Mouse (Mus musculus): ENCODE measurements at regions not wholly inside any gene's neighbourhood (a gene's known extent, or its start where the extent isn't known, plus 50 kb on each side); places are given as distances from the start of the nearest gene placed in this dataset.

GRCm38 (mm10) chr7:39764366-39764765 is 246.8 kb downstream of the Zfp619 start:
- Histone ChIP-seq H3K27ac (ENCODE audit: insufficient read depth, low read depth, low read length, poor library complexity, severe bottlenecking) (no peak overlapping the region), H3K36me3 (ENCODE audit: control insufficient read depth, insufficient read depth, low read length, poor library complexity, severe bottlenecking) (no peaks in the 10 kb centered on the region), H3K9me3 (ENCODE audit: control insufficient read depth, insufficient read depth, low read depth, low read length) (no peaks in the 10 kb centered on the region), H3K9ac (ENCODE audit: insufficient read depth, low read depth, low read length, poor library complexity, severe bottlenecking) (no peak overlapping the region), H3K4me3 (ENCODE audit: insufficient read depth in 1 of 2, low read depth in 1 of 2, low read length in 2 of 2, poor library complexity in 1 of 2, severe bottlenecking in 1 of 2) (no peak overlapping the region), H3K4me1 (ENCODE audit: control insufficient read depth in 2 of 2, insufficient read depth in 2 of 2, low read length in 2 of 2, poor library complexity in 1 of 2) (no peaks in the 10 kb centered on the region)
- no peak for DNase-seq (ENCODE audit: low read depth, low spot score)
- TF ChIP-seq ZNF384 (IDR thresholded peaks at IDR 0.05; ENCODE audit: low read depth, low read length) (no peak), MAFK (IDR thresholded peaks at IDR 0.05; ENCODE audit: insufficient read depth, low read depth, low read length) (no peak), HCFC1 (IDR thresholded peaks at IDR 0.05; ENCODE audit: borderline replicate concordance, insufficient read depth, low read length) (no peak), CHD2 (IDR thresholded peaks at IDR 0.05; ENCODE audit: low read depth, low read length) (no peak), ZC3H11A (IDR thresholded peaks at IDR 0.05; ENCODE audit: borderline replicate concordance, low read depth, low read length) (no peak)
- in situ Hi-C loops (cut with MboI; ENCODE audit: low sequenced_read_pairs in 2 of 2, unreplicated experiment in 2 of 2) = no loop called here

DNA sequence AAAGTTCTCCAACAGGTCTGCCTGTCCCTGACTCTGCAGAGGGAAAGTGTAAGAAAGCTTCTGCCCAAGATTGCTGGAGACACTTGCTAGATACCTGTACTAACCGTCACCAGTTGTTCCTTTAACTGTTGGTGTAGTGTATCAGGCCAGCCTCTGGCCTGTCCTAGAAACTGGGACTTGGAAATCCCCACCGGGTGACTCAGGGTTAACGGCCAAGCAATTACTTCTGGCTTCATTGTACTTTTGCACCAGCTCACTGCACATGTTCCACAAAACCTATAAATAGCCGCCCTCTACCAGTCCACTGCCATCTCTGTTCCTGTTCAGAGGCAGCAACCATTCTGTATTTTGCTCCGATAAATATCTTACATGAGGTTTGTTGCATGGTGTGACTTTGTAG is 247.5 kb downstream of the Zfp619 start:
- H3K4me3 ChIP-seq (ENCODE audit: insufficient read depth in 1 of 2, low read depth in 1 of 2, low read length in 2 of 2, poor library complexity in 1 of 2, severe bottlenecking in 1 of 2) = no peak overlapping the region
- no peaks in the 10 kb centered on the region for H3K9me3 ChIP-seq (ENCODE audit: control insufficient read depth, insufficient read depth, low read depth, low read length)
- no peak for DNase-seq (ENCODE audit: low read depth, low spot score)
- TF ChIP-seq ZNF384 (IDR thresholded peaks at IDR 0.05; ENCODE audit: low read depth, low read length) (no peak), MAFK (IDR thresholded peaks at IDR 0.05; ENCODE audit: insufficient read depth, low read depth, low read length) (no peak), HCFC1 (IDR thresholded peaks at IDR 0.05; ENCODE audit: borderline replicate concordance, insufficient read depth, low read length) (no peak), ZC3H11A (IDR thresholded peaks at IDR 0.05; ENCODE audit: borderline replicate concordance, low read depth, low read length) (no peak)
- no peaks in the 10 kb centered on the region for H3K4me1 ChIP-seq (ENCODE audit: control insufficient read depth in 2 of 2, insufficient read depth in 2 of 2, low read length in 2 of 2, poor library complexity in 1 of 2)
- H3K9ac ChIP-seq (ENCODE audit: insufficient read depth, low read depth, low read length, poor library complexity, severe bottlenecking) = no peak overlapping the region
- no peaks in the 10 kb centered on the region for H3K36me3 ChIP-seq (ENCODE audit: control insufficient read depth, insufficient read depth, low read length, poor library complexity, severe bottlenecking)
- in situ Hi-C loops (cut with MboI; ENCODE audit: low sequenced_read_pairs in 2 of 2, unreplicated experiment in 2 of 2) = no loop called here
- H3K27ac ChIP-seq (ENCODE audit: insufficient read depth, low read depth, low read length, poor library complexity, severe bottlenecking) = no peak overlapping the region

GRCm38 (mm10) chr7:39773291-39773690 is 255.7 kb downstream of the Zfp619 start:
- no peak overlapping the region for H3K27ac ChIP-seq (ENCODE audit: insufficient read depth, low read depth, low read length, poor library complexity, severe bottlenecking)
- H3K9me3 ChIP-seq (ENCODE audit: control insufficient read depth, insufficient read depth, low read depth, low read length) = peaks cover 2% of the 10 kb centered on the region; the same call in 1 of the 2 replicates
- H3K9ac ChIP-seq (ENCODE audit: insufficient read depth, low read depth, low read length, poor library complexity, severe bottlenecking) = no peak overlapping the region
- no peak for DNase-seq (ENCODE audit: low read depth, low spot score)
- in situ Hi-C loops (cut with MboI; ENCODE audit: low sequenced_read_pairs in 2 of 2, unreplicated experiment in 2 of 2) = no loop called here
- H3K4me1 ChIP-seq (ENCODE audit: control insufficient read depth in 2 of 2, insufficient read depth in 2 of 2, low read length in 2 of 2, poor library complexity in 1 of 2) = no peaks in the 10 kb centered on the region
- TF ChIP-seq CHD2 (IDR thresholded peaks at IDR 0.05; ENCODE audit: low read depth, low read length) = no peak
- no peak for TF ChIP-seq HCFC1 (IDR thresholded peaks at IDR 0.05; ENCODE audit: borderline replicate concordance, insufficient read depth, low read length)
- no peak for TF ChIP-seq ZC3H11A (IDR thresholded peaks at IDR 0.05; ENCODE audit: borderline replicate concordance, low read depth, low read length)
- no peak for TF ChIP-seq ZNF384 (IDR thresholded peaks at IDR 0.05; ENCODE audit: low read depth, low read length)
- TF ChIP-seq MAFK (IDR thresholded peaks at IDR 0.05; ENCODE audit: insufficient read depth, low read depth, low read length) = no peak
- H3K36me3 ChIP-seq (ENCODE audit: control insufficient read depth, insufficient read depth, low read length, poor library complexity, severe bottlenecking) = no peaks in the 10 kb centered on the region
- no peak overlapping the region for H3K4me3 ChIP-seq (ENCODE audit: insufficient read depth in 1 of 2, low read depth in 1 of 2, low read length in 2 of 2, poor library complexity in 1 of 2, severe bottlenecking in 1 of 2)

GRCm38 (mm10) chr7:39789321-39789720 is 271.8 kb downstream of the Zfp619 start:
- no peak for TF ChIP-seq HCFC1 (IDR thresholded peaks at IDR 0.05; ENCODE audit: borderline replicate concordance, insufficient read depth, low read length)
- no peak for TF ChIP-seq ZC3H11A (IDR thresholded peaks at IDR 0.05; ENCODE audit: borderline replicate concordance, low read depth, low read length)
- TF ChIP-seq MAFK (IDR thresholded peaks at IDR 0.05; ENCODE audit: insufficient read depth, low read depth, low read length) = no peak
- TF ChIP-seq ZNF384 (IDR thresholded peaks at IDR 0.05; ENCODE audit: low read depth, low read length) = no peak
- no peak for TF ChIP-seq CHD2 (IDR thresholded peaks at IDR 0.05; ENCODE audit: low read depth, low read length)
- Histone ChIP-seq H3K9me3 (ENCODE audit: control insufficient read depth, insufficient read depth, low read depth, low read length) (no peaks in the 10 kb centered on the region), H3K27ac (ENCODE audit: insufficient read depth, low read depth, low read length, poor library complexity, severe bottlenecking) (no peak overlapping the region), H3K36me3 (ENCODE audit: control insufficient read depth, insufficient read depth, low read length, poor library complexity, severe bottlenecking) (no peaks in the 10 kb centered on the region), H3K4me1 (ENCODE audit: control insufficient read depth in 2 of 2, insufficient read depth in 2 of 2, low read length in 2 of 2, poor library complexity in 1 of 2) (no peaks in the 10 kb centered on the region), H3K4me3 (ENCODE audit: insufficient read depth in 1 of 2, low read depth in 1 of 2, low read length in 2 of 2, poor library complexity in 1 of 2, severe bottlenecking in 1 of 2) (no peak overlapping the region), H3K9ac (ENCODE audit: insufficient read depth, low read depth, low read length, poor library complexity, severe bottlenecking) (no peak overlapping the region)
- in situ Hi-C loops (cut with MboI; ENCODE audit: low sequenced_read_pairs in 2 of 2, unreplicated experiment in 2 of 2) = no loop called here
- DNase-seq (ENCODE audit: low read depth, low spot score) = no peak

DNA sequence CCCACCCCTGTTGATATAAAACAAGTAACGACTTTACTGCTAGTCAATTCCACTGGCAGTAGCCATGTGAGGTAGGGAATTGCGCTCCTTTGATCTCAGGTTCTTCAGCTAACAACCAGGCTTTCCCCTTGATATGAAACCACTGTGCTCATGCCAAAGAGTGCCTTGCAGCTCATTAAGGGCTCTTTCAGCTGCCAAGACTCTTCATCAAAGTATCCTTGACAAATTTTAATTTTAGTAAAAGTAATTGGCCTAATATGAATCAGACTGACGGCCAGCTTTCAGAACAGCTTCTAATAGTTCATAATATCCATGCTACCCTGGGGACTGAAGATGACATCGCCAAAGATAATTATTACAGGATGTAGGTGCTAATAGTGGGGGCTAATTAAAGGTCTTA is 272.3 kb downstream of the Zfp619 start:
- in situ Hi-C loops (cut with MboI; ENCODE audit: low sequenced_read_pairs in 2 of 2, unreplicated experiment in 2 of 2) = no loop called here

More for the DNA sequence above, 272.3 kb downstream of the Zfp619 start:
- H3K9ac ChIP-seq (ENCODE audit: insufficient read depth, low read depth, low read length, poor library complexity, severe bottlenecking) = no peak overlapping the region
- H3K27ac ChIP-seq (ENCODE audit: insufficient read depth, low read depth, low read length, poor library complexity, severe bottlenecking) = no peak overlapping the region
- H3K36me3 ChIP-seq (ENCODE audit: control insufficient read depth, insufficient read depth, low read length, poor library complexity, severe bottlenecking) = no peaks in the 10 kb centered on the region
- H3K4me1 ChIP-seq (ENCODE audit: control insufficient read depth in 2 of 2, insufficient read depth in 2 of 2, low read length in 2 of 2, poor library complexity in 1 of 2) = no peaks in the 10 kb centered on the region
- DNase-seq (ENCODE audit: low read depth, low spot score) = no peak
- H3K9me3 ChIP-seq (ENCODE audit: control insufficient read depth, insufficient read depth, low read depth, low read length) = no peaks in the 10 kb centered on the region
- TF ChIP-seq HCFC1 (IDR thresholded peaks at IDR 0.05; ENCODE audit: borderline replicate concordance, insufficient read depth, low read length) (no peak), MAFK (IDR thresholded peaks at IDR 0.05; ENCODE audit: insufficient read depth, low read depth, low read length) (no peak), ZNF384 (IDR thresholded peaks at IDR 0.05; ENCODE audit: low read depth, low read length) (no peak), ZC3H11A (IDR thresholded peaks at IDR 0.05; ENCODE audit: borderline replicate concordance, low read depth, low read length) (no peak), CHD2 (IDR thresholded peaks at IDR 0.05; ENCODE audit: low read depth, low read length) (no peak)
- no peak overlapping the region for H3K4me3 ChIP-seq (ENCODE audit: insufficient read depth in 1 of 2, low read depth in 1 of 2, low read length in 2 of 2, poor library complexity in 1 of 2, severe bottlenecking in 1 of 2)
